Mouse (Mus musculus): ENCODE measurements around the gene Zfp213. TPM values are rescaled to one million over a fixed set of nuclear protein-coding genes. Genes with fewer than 3 reads are reported as not detected.
"Not testable (repeated sequence)": the region's sequence is repeated elsewhere in the genome, so short reads cannot be mapped to it uniquely, and the experiment has no call there.

Gene Zfp213
- polyA plus RNA-seq, 1 experiment from 2014 or later = 24.9 TPM

DNA sequence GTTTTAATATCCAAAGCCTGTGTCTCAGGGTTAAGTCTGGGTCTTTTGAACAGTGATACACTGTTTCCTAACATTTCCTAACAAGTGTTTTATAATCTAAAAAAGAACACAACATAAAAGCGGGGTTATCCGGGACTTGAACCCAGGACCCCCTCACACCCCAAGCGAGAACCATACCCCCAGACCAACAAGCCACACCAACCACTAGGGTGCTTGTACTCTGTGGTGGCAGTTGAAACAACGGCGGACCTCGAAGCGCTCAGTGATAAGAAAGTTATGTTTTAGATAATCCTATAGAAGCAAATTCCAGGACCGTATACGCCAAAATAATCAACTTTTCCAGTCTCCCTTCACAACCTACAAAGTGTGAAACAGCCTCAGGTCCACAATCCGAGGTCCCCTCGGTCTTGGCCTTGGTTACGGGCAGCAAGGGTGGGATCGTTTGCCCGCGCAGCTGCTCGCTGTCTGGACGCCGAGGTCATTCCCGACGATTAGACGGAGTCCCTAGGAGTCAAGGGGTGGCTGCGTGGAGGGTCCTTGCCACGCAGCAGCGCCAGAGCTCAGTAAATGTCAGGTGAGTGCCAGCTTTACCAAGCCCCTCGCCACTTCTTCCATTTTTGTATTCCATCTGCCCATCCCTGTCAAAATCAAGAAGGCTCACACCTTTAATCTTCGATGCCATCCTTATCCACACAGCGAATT is 26.3 kb downstream of the Zfp213 start:
- H3K9me3 ChIP-seq (ENCODE audit: control insufficient read depth, low read length) = no peaks in the 10 kb centered on the region
- H3K9ac ChIP-seq (ENCODE audit: low read depth, low read length) = no peak overlapping the region; the same call in 1 of the 2 replicates
- 3% methylated on average over 27 of the region's 27 CpGs for WGBS
- peak overlapping the region; percentile 33 for H3K4me3 ChIP-seq (ENCODE audit: low read length)
- H3K4me1 ChIP-seq (ENCODE audit: control insufficient read depth, insufficient read depth, low read length) = peaks cover 16% of the 10 kb centered on the region
- H3K27me3 ChIP-seq (ENCODE audit: control insufficient read depth, insufficient read depth, low read length) = peaks cover 15% of the 10 kb centered on the region; the same call in 1 of the 2 replicates
- no peaks in the 10 kb centered on the region for H3K36me3 ChIP-seq (ENCODE audit: control insufficient read depth, insufficient read depth, low read length)
- no peak for ATAC-seq (ENCODE audit: low FRiP score, low TSS enrichment)
- no peak overlapping the region for H3K27ac ChIP-seq (ENCODE audit: low read depth, low read length)
- H3K4me2 ChIP-seq (replicated peaks; ENCODE audit: low read depth, low read length) = peak overlapping the region; percentile 55

- ATAC-seq (ENCODE audit: low FRiP score, low TSS enrichment) = 0 out of 2 replicates have a peak, but pooled peaks have one; percentile 60
- H3K36me3 ChIP-seq (ENCODE audit: control insufficient read depth, insufficient read depth, low read length); H3K9me3 ChIP-seq (ENCODE audit: control insufficient read depth, low read length); H3K4me1 ChIP-seq (ENCODE audit: control insufficient read depth, insufficient read depth, low read length); H3K27ac ChIP-seq (ENCODE audit: low read depth, low read length); H3K9ac ChIP-seq (ENCODE audit: low read depth, low read length): not testable (repeated sequence)
- Histone ChIP-seq H3K4me2 (replicated peaks; ENCODE audit: low read depth, low read length) (peak overlapping the region; percentile 26), H3K4me3 (ENCODE audit: low read length) (peak overlapping the region; percentile 19; the same call in 1 of the 2 replicates), H3K27me3 (ENCODE audit: control insufficient read depth, insufficient read depth, low read length) (peaks cover 15% of the 10 kb centered on the region; the same call in 1 of the 2 replicates)
- WGBS = under 1% methylated on average over 15 of the region's 29 CpGs
Observed at GRCm38 (mm10) chr17:23535046-23535788, 28.8 kb downstream of the Zfp213 start.

DNA sequence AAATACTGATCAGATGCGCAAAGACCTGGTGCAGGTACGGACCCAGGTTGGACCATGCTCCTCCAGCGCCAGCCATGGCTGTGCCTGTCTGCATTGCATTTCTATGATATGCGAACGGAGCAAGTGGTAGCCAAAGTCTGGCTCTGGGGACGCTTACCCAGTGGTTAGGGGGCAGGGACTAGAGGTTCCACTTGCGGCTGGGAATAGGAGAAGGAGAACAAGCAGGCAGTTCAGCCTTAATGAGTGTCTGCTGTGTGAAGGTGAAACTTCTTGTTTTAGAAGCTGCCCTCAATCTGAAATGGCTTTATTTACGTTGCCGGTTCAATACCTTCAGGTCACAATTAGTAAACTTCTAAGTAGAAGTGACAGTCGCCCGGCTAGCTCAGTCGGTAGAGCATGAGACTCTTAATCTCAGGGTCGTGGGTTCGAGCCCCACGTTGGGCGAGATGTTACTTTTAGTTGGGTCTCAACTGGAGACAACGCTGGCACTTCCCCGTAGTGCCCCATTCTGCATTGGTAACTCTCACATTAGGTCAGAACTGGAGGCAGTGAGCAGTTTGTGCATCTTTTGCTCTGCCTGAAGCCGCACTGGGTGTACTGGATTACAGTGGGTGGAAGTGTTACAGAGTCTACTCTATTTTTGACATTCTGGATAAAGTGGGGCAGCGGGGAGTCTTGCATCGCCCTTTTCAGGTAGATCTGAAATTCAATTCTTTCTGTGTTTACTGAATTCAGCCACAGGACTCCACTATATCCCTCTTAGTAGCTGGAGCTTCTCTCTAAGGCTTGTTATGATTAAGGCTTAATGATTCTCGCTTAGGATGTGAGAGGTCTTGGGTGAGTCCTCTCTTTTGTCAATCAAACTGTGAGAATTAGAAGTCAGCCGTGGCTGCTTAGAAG is 30.2 kb downstream of the Zfp213 start:
- ATAC-seq (ENCODE audit: low FRiP score, low TSS enrichment); H3K4me2 ChIP-seq (replicated peaks; ENCODE audit: low read depth, low read length): not testable (repeated sequence)
- 6% methylated on average over 10 of the region's 23 CpGs for WGBS

GRCm38 (mm10) chr17:23531408-23531807 is 32.6 kb downstream of the Zfp213 start:
- H3K36me3 ChIP-seq (ENCODE audit: control insufficient read depth, insufficient read depth, low read length); H3K27me3 ChIP-seq (ENCODE audit: control insufficient read depth, insufficient read depth, low read length); H3K27ac ChIP-seq (ENCODE audit: low read depth, low read length); H3K4me1 ChIP-seq (ENCODE audit: control insufficient read depth, insufficient read depth, low read length); ATAC-seq (ENCODE audit: low FRiP score, low TSS enrichment); H3K4me3 ChIP-seq (ENCODE audit: low read length); H3K9me3 ChIP-seq (ENCODE audit: control insufficient read depth, low read length); H3K4me2 ChIP-seq (replicated peaks; ENCODE audit: low read depth, low read length); H3K9ac ChIP-seq (ENCODE audit: low read depth, low read length): not testable (repeated sequence)
- 30% methylated on average over 1 of the region's 1 CpGs for WGBS

More for the DNA sequence above, 30.2 kb downstream of the Zfp213 start:
- not testable (repeated sequence) for H3K4me3 ChIP-seq (ENCODE audit: low read length); H3K9ac ChIP-seq (ENCODE audit: low read depth, low read length); H3K9me3 ChIP-seq (ENCODE audit: control insufficient read depth, low read length); H3K27me3 ChIP-seq (ENCODE audit: control insufficient read depth, insufficient read depth, low read length); H3K27ac ChIP-seq (ENCODE audit: low read depth, low read length); H3K36me3 ChIP-seq (ENCODE audit: control insufficient read depth, insufficient read depth, low read length); H3K4me1 ChIP-seq (ENCODE audit: control insufficient read depth, insufficient read depth, low read length)

DNA sequence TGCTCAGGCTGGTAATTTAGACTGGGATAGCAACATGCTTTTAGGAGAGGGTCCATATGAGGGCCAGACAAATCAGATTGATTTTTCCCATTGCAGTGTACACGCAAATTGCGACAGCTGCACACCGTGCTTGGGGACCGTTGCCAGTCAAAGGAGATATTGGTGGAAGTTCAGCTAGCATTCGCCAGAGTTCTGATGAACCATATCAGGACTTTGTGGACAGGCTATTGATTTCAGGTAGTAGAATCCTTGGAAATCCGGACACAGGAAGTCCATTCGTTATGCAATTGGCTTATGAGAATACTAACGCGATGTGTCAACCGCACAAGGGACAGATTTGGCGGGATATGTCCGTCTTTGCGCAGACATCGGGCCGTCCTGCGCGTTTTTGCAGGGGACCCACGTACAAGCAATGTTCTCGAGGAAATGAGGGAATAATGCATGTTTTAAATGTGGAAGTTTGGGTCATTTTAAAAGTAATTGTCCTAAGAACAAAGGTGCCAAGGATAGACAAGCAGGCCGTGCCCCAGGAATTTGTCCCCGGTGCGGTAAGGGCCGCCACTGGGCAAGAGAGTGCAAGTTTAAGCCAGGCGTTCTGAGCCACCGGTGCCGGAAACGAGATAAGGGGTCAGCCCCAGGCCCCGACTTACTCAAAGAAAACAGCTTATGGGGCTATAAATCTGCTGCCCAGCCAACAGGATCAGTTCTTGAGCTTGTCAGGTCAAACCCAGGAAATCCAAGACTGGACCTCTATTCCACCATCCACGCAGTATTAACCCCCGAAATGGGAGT is 40.9 kb downstream of the Zfp213 start:
- WGBS = 62% methylated on average over 30 of the region's 30 CpGs
- H3K4me2 ChIP-seq (replicated peaks; ENCODE audit: low read depth, low read length) = not testable (repeated sequence)

GRCm38 (mm10) chr17:23518701-23519423 is 45.2 kb downstream of the Zfp213 start:
- Histone ChIP-seq H3K36me3 (ENCODE audit: control insufficient read depth, insufficient read depth, low read length) (no peaks in the 10 kb centered on the region), H3K9me3 (ENCODE audit: control insufficient read depth, low read length) (no peaks in the 10 kb centered on the region), H3K4me2 (replicated peaks; ENCODE audit: low read depth, low read length) (no peak overlapping the region), H3K27me3 (ENCODE audit: control insufficient read depth, insufficient read depth, low read length) (no peaks in the 10 kb centered on the region), H3K27ac (ENCODE audit: low read depth, low read length) (no peak overlapping the region), H3K4me1 (ENCODE audit: control insufficient read depth, insufficient read depth, low read length) (no peaks in the 10 kb centered on the region), H3K4me3 (ENCODE audit: low read length) (no peak overlapping the region), H3K9ac (ENCODE audit: low read depth, low read length) (no peak overlapping the region)
- WGBS = 78% methylated on average over 2 of the region's 2 CpGs
- 0 out of 2 replicates have a peak, but pooled peaks have one; percentile 35 for ATAC-seq (ENCODE audit: low FRiP score, low TSS enrichment)

More for the DNA sequence above, 40.9 kb downstream of the Zfp213 start:
- H3K27me3 ChIP-seq (ENCODE audit: control insufficient read depth, insufficient read depth, low read length); H3K4me1 ChIP-seq (ENCODE audit: control insufficient read depth, insufficient read depth, low read length); H3K4me3 ChIP-seq (ENCODE audit: low read length); H3K9me3 ChIP-seq (ENCODE audit: control insufficient read depth, low read length); H3K36me3 ChIP-seq (ENCODE audit: control insufficient read depth, insufficient read depth, low read length); H3K27ac ChIP-seq (ENCODE audit: low read depth, low read length); H3K9ac ChIP-seq (ENCODE audit: low read depth, low read length); ATAC-seq (ENCODE audit: low FRiP score, low TSS enrichment): not testable (repeated sequence)

All from kidney, embryonic 14.5 days (tissue).